Mouse (Mus musculus) retina, adult 2 months (tissue): ENCODE measurements around the gene Rfc2.
A peak's percentile ranks its signal among the peaks of the same experiment; 100 is the strongest.

ENCODE experiments used
- DNase-seq: peaks from one replicate; pipeline ENCODE4 v3.0.0-alpha.2; 2012; ENCODE audit warnings: low read depth, low spot score

Rfc2 gene

DNA sequence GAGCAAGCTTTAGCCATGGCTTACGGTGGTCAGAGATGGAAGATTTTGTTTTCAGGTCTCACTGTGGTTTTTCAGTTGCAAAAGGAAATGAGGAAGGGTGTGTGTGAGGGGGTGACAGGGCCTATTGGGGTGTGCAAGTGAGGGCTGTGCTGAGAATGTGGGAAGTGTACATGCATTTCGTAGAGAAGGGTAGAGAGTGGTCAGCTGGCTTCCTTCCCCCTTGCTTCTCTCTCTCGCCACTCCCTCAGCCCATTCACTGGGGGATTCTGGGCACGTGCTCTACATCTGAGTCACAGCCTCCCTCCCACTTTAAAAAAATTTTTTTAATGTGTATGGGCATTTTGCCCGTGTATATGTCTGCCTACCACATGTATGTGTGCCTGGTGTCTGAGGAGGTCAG is 26.0 kb downstream of the Rfc2 start:
- DNase-seq: no peak

DNA sequence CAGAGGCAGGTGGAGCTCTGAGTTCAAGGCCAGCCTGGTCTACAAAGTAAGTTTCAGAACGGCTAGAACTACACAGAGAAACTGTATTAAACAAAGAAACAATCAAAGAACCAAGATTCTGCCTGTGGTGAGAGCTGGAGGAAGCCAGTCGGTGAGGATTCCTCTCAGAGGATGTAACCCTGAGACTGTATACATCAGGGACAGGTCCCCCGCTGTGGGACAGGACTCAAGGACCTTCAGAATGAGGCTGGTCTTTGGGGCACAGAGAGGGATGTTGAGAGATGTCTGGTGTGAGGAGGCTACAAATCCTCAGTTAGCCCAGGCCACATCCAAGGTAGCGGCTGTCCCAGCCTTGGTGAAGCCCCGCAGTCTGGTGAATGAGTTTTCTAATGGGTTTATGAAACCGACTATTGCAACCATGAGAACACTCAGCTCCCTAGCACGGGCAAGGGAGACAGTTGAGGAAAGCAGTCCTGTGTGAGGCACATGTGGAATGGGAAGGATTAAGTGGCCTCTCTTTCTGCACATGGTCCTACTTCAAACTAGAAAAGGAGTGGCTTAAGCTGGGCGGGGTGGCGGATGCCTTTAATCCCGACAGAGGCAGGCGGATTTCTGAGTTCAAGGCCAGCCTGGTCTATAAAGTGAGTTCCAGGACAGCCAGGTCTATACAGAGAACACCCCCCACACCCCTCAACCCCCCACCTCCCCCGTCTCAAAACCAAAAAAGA is 28.9 kb downstream of the Rfc2 start:
- DNase-seq: no peak

DNA sequence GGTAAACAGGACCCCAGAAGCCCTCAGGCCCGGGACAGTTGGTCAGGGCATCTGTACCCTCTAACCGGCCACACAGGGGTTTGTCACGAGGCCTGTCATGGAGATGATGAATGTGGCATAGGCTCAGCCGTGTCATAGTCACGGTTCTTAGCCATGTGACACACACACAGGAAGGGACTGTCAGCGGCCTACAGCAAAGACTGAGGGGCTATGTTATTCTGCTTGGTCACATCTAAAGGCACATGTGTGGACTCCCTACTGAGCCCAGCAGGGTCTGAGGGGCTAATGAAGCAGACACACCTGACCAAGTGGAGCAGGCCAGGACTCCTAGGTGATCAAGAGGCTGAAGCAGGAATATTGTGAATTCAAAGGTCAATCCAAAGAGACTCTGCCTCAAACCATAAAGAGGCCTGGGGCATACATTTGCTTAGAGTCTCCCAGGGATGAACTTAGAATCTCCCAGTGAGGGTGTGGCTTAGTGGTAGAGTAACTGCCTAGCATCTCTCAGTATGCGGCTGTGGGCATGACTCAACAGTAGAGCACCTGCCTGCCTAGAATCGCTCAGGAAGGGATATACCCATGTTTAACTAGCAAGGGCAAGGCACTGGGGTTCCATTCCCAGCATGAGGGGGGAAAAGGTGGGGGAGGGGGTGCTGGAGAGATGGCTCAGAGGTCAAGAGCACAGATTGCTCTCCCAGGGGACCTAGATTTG is 30.8 kb downstream of the Rfc2 start:
- no peak for DNase-seq

DNA sequence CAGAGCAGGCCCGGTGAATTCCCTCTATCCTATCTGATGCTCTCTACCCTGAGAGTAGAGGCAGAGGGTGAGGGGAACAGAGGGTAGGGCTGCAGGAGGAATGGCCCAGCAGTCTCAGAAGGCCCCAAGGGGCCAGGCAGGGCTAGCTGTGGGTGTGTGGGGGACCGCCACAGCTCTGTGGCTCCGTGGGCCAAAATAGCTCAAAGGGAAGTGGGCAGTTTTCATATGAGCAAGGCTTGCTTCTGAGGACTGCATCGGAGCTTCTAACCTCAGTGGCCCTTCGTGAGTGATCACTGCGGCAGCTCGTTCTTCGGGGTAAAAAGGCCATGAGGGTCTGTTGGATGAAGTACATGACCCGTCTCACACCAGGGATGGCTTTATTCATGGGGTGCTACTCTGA is 32.6 kb downstream of the Rfc2 start:
- DNase-seq: no peak

DNA sequence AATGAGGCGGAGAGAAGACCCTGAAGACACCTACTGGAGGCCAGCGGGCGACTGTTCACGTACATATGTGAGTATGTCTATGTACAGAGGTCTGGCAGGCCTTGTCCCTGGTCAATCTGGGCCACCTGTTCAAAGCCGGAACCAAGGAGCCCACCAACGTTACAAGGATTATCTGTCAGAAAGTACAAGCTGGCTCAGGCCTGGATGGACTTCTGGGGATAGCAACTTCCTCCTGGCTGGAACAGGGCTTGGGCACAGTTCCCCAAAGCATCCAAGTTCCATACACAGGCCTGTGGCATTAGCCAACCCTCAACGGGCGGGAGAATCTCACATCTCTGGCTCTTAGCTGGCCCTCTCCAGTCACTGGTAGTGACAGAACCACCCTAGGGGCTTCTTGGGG is 33.1 kb downstream of the Rfc2 start:
- DNase-seq: no peak

DNA sequence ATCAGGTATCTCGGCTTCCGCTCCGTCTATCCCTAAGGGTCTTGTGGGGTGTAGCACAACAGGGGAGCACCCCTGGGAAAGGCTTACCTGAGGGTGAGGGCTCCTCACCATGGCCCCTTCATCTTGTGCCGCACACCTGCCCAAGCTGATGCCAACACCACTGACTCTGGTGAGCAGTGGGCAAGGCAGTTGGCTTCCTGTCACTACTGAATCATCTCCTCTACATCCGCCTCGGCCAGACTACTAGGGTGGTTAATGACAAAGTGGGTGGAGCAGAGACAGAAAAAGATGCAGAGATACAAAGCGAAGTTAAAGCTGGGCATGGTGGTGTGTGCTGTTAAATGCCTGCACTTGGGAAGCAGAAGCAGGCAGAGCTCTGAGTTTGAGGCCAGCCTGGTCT is 33.6 kb downstream of the Rfc2 start, which contains the start of gene Lat2:
Gene Lat2, minus strand, starts transcription at position 224 of the 400 bp plus-strand sequence.
- no peak for DNase-seq

DNA sequence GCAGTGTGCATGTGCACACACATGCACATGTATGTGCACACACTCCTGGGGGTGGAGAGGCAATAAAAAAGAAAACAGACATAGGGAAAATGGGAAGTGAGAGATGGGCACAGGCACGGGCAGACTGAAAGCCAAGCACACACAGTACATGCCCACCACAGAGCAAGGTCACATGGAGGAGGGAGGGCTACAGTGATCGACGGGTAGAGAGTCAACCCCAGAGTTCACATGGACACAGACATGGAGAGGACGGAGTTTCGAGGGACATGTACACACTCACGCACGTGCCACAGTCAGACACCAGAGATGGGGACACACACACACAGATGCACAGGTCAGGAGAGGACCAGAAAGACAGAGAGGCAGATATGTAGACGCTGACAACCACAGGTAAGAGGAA is 34.2 kb downstream of the Rfc2 start:
- no peak for DNase-seq

DNA sequence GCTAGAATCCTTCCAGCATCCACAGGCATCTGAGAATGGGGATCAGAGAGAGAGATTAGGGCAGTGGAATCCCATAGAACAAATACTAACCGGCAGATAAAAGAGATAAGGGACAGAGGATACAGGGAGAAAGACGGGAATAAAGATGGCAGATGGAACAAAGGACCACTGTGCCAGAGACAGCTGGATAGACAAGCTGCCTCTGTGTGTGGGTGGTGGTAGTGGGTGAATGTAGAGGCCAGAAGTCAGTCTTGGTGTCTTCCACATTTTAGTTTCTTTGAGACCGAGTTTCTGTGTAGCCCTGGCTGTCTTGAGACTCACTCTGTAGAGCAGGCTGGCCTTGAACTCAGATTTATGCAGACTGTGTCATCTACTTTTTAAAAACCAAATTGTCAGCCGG is 34.6 kb downstream of the Rfc2 start:
- DNase-seq: no peak

DNA sequence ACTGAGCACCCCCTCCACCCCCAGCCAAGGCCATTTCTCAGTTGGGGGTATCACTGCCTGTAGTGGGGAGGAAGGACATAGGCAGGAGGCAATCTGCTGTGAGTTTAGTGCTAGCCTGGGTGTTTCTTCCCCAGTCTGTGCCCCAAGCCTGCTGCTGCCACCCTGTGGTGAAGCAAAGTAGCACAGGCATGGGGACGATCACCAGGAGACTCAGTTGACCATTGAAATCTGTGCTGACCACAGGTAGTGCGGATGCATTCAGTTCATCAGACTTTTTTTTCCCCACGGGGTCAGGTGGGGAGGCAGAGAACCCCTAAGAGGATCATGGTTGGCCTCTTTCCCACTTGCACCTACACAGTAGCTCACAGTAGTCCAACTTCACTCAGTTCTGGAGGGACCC is 35.9 kb downstream of the Rfc2 start:
- DNase-seq: no peak

DNA sequence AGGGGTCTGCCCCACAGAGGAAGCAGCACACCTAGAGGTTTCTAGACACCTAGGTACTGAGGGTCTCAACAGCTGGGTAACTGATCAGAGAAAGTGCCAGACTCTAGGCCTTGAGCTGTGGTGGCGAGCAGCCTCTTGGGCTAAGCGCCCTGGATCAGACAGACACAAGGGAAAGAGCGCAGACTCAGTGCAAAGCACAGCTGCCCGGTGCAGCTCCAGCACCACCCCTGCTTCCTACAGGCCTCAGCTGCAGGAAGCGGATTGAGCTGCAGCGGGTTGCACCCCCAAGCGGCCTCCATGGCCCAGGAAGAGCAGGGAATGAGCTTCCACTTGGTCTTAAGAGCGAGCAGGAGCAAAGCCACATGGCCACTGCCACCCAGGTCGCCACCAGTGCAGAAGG is 39.3 kb downstream of the Rfc2 start:
- no peak for DNase-seq

DNA sequence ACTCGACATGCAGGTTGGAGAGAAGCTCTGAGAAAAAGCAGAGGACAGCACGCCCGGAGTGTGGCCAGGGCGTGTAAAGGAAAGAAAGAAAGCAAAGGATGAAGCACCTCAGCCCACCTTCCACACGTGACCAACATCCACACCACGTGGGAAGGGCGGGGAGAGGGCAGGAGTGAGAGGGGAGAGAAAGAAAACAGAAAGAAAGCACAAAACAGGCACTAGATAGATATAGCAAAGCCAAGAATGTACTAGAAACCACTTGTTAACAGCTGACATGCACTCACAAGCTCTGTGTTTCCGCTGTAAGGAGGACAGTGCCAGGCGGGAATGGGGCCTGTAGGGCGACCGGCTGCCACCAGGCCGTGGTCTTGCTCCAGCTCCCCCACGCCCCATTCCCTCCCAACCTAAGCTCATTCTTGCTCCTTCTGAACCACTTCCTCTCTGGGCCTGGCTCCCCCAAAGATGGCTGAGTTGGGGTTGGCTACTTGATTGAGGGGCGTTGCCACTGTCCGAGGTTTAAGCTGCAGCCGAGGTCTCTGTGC is 40.0 kb downstream of the Rfc2 start:
- no peak for DNase-seq

DNA sequence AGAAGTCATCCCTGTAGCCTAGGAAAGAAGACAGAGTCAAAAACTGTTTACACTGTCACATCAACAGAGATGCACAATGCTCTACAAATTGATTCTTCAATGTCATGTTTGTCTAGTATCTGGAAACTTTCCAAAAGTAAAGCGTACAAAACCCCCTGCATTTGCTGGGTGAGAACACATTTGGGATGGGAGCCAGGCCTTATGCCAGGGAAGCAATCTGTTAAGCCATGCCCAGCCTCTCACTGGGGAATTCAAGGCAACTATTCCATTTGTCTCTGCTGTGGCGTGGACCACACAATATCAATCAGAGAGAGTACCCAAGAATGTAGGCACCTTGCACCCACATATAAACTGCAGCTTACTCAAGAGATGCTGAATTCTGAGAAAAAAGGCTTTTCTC is 40.9 kb downstream of the Rfc2 start:
- no peak for DNase-seq

DNA sequence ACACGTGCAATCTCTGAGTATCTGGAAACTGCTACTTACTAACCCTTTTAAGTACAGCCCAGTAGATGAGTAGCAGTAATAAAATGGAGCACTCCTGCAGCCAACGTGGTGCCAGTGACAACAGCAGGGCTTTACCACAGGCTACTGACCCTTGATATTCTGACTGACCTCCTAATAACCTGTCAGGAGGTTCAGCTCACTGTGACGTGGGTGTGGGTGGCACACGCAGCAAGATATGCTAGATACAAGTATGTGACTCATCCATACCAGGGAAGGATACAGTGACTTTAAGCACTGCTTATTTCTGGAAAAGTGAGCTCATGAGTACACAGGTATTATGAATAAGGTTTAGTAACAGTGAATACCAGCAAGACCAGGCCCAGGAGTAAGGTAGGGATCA is 48.3 kb downstream of the Rfc2 start:
- no peak for DNase-seq

DNA sequence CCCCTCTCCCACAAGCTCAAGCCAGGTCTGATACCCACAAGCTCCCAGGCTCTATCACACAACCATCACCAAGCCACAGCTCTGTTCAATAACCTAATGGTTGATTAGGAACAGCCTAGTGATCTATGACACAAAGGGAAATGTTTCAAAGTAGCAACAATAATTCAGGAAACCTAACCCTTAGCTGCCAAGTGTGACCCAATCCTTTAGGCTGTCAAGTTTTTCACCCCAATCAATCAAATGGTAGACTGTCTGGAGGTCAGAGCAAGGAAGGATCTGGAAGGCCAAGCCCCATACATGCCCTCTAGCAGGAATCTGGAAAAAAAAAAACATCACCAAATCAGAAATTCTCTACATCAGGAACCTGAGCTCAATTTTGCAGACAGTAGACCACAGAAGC is 49.7 kb downstream of the Rfc2 start:
- no peak for DNase-seq

DNA sequence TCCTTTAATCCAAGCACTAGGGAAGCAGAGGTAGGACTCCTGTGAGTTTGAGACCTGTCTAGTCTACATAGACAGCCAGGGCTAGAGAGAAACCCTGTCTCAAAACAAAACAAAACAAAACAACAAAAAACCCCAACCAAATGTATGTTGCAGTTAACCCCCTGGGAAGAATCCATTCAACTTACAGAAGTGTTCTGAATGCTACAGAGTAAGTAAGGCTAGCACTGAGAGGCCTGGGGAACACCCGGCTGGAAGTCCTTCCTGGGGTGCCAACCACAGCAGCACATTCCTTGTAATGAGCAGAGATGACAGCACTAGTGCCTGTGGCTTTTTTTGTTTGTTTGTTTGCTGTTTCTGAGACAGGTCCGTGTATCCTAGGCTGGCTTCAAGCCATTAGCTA is 51.7 kb downstream of the Rfc2 start:
- no peak for DNase-seq

DNA sequence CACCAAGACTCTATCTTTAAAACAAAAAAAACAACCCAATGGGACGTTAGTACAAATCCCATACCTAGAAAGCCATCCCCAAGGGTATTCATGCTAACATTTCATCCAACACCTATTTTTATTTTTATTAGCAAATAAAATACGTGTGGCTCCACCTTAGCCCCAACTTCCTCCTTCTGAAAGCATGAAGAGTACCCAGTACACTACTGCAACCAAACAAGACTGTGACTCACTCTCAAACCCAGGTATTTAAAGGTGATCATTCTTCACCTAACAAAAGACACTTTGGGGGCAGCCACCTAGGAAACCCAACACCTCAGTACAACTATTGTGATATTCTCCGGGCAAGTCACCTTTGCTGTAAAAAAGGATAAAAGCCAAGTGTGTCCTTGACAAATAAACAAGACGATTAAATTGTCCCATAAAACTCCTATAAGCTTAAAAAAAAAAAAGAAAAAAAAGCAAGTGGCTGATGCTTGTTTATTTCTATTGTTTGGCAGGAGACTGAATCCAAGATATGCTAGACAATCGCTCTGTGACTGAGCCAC is 56.7 kb downstream of the Rfc2 start:
- DNase-seq: no peak

DNA sequence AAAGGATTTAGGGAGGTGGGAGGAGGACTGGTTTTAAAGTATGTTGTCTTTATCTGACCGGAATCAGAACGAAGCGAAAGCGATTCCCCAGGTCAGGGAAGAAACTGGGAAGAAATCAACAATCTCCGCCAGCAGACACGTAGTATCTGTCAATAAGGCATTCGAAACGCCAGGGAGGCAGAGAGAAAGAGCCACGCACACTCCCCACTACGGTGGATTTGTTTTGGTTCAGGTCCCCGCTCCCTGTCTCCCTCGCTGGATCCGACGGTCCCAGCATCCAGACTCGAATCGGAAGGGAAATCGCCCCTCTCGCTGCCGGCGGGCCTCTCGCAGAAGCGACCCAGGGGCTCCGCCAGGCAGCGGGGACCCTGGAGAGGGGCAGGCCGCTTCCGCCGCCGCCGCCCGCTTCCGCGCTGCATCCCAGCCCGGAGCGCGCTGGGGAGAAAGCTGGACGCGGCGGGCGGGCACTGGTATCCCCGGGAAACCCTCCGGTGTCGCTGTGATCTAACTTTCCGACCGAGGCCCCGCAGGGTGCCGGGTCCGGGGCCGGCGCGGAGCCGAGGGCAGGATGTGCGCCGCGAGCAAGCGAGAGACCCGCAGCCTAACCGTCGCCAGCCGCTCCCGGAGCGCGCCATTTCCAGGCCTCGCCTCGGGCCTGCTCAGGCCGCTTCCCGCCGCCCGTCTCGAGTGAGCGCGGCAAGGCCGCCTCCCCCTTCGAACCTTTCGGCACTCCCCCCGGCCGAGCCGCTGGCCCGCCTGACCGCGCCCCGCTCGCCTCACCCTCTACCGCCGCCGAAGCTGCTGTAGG is 57.5 kb downstream of the Rfc2 start:
- DNase-seq: no peak

DNA sequence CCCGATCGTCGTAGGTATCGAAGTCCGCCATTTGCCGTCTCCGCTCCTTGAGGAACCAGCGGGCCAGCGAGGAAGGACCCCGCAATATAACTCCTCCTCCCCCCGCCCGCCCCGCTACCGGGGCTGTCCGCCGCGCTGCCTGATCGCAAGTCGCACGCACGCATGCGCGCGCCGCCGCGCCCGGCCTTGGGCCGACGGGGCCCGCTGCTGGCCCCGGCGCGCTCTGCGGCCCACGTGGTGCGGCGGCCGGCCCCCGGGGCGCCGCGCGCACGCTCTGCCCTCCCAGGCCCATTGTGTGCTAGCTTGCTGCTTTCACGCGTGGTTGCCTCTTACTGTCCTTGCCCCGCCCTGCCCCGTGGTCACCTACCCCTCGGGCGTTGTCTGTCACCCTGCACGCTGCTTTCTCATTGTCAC is 58.1 kb downstream of the Rfc2 start, which contains the start of gene Eif4h:
Gene Eif4h, minus strand, starts transcription at position 222 of the 414 bp plus-strand sequence.
- peak; percentile 95 for DNase-seq

DNA sequence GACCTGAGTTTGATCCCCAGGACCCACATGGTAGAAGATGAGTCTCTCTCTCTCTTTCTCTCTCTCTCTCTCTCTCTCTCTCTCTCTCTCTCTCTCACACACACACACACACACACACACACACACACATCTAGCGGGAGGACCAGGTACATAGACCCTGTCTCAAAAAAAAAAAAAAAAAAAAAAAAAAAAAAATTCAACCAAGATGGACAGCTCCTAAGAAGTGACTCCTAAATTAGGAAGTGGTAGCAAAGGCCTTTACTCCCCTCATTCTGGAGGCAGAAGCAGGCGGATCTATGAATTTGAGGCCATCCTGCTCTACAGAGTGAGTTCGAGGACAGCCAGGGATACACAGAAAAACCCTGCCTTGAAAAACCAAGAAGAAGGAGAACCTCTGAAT is 59.2 kb downstream of the Rfc2 start:
- no peak for DNase-seq

DNA sequence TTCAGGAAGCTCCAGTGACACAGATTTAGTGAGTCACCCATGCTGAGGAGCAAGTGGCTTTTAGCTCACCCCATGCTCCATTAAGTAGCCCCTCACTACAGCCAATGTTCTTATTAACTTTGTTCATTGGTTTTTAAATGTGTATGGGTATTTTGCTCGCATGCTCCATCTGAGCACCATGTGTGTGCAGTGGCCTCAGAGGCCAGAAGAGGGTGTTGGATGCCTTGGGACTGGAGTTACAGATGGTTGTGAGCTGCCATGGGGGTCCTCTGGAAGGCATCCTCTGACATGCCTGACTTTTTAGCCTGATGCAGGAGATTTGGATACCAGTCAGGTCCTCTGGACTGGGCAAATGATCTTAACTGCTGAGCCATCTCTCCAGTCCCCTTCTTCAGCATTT is 63.0 kb downstream of the Rfc2 start:
- DNase-seq: no peak

DNA sequence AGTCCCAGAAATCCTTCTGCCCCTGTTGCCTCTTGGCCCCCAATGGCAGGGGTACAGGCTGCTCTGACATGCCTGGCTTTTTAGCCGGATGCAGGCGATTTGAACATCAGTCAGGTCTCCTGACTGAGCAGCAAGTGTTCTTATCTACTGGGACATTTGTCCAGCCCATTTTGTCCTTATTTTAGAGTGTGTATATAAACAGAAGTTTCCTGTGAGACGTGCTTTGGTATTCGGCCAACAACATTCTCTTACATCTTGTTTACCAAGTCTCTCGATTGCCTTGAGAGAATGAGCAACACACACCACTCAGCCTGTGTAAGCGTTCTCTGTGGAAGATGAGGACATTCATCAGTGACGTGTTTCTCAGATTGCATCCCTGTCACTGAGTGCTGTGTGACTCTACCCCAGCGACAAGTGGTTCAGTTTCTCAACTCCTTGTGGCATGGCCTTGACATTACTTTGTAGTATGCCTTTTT is 63.5 kb downstream of the Rfc2 start:
- DNase-seq: no peak

DNA sequence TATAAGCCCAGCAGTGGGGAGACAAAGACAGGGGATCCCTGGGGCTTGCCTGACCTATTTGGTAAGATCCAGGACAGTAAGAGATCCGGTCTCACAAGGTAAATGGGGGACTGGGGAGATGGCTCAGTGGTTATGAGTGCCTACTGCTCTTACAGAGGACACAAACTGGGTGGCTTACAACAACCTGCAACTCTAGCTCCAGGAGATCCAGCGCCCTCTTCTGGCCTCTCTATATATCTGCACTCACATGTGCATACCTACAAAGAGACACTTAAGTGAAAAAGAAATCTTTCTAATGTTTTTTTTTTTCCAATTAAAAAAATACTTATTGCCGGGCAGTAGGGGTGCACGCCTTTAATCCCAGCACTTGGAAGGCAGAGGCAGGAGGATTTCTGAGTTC is 65.3 kb downstream of the Rfc2 start:
- no peak for DNase-seq
